Mouse (Mus musculus) thymus, postnatal 14 days (tissue): ENCODE results near the gene Akap2.
A peak's percentile ranks its signal among the peaks of the same experiment; 100 is the strongest.

Experiments used
- DNase-seq: peaks from one replicate; pipeline ENCODE4 v3.0.0; 2021

Gene Akap2

DNA sequence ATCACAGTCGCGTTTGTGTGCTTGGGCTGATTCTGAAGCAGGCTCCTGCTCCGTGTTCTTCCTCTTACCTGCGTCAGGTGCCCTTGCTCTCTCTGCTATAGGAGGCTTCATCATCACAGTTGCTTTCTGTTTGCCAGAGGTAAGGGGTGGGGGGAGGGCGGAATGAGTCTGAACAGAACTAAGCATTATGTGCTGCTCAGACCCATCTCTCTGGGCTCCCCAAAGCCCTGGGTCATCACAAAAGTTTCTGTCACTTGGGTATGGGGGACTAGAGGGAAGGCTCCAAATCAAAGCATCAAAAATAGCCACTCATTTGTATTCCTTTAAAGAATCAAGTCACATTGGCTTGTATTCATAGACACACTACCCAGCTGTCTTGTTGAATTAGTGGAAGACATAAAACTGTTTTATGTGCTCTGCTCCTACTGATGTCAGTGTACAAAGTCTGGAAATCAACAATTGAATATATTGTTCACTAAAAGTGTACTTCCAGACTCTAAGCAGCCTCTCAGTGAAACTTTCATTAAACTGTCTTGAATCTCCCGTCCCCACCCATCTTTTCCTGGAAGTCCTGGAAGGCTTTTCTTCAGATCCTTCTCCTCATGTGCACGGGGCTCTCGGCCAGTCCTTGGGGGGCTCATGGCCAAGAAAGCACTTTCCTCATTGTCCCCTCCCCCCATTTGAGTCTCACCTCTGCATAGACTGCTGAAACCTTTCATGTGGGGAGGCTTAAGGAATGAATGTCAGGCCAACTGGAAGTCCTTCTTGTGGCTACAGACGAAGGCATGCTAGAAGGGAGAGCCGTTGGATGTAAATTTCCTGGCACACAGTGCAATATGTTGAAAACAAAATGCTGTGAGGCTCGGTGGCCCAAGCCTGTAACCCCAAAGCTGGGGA lies 13.6 kb upstream of the Akap2 start:
- no peak for DNase-seq

DNA sequence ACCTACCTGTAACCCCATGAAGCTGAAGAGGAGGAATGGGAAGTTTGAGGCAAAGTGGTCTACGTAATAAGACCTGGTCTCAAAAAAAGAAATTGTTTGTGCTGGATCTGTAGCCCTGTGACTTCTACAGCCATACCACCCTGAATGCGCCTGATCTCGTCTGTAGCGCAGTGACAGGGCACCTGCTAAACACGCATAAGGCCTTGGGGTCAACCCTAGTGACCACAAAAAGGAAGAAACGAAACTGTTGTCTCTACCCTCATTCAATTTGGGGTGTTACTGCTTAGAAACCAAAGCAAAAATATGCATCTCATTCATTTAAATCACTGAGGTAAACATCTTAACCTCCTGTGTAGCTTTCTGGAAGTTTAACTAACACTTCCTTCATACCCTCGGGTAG lies 12.9 kb upstream of the Akap2 start:
- no peak for DNase-seq

DNA sequence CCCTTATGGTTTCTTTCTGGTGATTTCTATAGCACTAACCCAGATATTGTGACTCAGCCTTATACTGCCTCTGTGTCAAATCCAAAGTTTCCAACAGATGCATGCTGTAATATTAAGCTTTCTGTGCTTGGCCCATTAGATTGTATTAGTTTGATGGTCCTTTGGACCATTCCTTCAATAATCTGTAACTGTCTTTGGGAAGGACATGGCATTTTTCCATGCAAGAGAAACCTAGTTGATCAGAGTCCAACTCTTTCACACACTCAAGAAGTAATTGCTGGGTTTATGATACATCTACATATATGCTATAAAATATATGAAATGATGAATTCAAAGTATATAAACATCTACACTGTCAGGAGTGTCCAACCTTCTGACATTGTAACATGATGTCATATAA lies 1.6 kb upstream of the Akap2 start:
- DNase-seq = no peak

DNA sequence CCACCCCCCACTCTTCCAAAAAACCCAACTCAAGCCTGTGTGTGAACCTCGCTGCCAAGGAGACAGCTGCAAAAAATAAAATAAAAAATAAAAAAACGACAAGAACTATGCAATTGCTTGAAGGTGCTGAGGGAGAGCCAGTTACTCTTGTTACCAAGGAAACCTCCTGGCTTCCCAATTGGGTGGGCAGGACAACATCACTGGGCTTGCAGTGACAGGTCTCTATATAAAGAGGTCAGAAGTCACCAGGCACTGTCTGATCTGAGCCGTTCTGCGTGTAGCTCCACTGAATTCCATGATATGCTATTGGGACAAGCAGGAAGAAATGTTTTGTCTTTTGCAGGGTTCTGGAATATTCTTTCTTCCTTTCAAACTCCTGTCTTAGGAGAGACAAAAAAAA lies 722 bp upstream of the Akap2 start:
- no peak for DNase-seq

DNA sequence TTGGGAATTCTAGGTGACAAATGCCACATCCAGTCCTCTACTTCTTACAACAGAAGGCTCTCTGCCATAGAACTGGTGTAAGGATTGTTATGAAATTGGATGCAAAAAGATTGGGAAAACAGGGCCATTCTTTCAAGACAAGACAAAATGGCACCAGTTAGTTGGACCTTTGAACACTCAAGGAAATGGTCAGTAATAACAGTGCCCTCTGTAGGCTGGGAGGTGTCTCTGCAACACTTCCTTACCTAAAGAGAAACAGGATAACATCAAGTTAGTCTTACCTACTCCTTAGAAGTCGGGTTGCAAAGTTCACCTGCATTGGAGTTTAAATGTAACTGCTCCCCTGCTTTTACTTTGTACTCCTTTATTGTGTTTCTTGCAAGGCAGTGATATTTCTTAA lies 1.9 kb downstream of the Akap2 start:
- DNase-seq = no peak

DNA sequence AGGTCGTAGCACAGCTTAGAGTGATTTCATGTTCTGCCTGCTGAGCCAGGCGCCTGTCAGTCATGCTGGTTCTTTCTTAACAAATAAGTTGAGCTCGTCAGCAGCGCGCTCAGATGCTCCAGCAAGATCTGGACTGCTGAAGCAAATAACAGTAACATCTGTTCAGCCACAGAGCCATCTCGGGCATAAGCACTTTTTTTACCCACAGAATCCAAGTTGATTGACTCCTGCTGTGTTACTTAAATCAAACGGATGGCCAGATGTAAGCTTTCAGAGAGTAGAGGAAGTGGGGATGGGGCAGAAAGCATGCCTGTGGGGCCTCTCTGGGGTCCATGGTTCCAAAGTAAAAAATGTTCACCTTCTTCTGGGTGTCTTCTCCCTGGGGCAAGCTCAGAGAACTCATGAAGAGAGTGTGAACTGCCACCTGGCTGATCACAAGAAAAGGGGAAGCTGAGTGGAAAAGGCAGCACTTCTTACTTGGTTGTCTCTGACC lies 3.5 kb downstream of the Akap2 start:
- peak; percentile 56 for DNase-seq

DNA sequence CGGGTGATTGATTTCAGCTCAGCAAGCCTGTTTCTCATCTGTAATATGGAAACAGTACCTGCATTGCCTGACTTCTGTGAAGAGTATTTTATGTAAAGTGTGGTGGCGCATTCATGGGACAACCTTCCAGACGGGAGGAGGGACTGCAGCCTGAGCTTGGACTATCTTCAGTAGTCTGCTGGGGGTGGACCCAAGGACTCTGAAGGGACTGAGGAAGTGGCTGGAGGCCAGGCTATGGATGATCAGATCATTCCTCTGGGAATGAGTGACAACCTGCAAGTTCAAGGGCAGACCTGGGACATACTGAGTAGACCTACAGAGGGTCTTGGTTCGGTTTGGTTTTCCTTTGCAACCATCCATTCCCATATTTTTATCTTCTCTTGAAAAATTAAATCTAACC lies 4.8 kb downstream of the Akap2 start:
- DNase-seq = no peak

DNA sequence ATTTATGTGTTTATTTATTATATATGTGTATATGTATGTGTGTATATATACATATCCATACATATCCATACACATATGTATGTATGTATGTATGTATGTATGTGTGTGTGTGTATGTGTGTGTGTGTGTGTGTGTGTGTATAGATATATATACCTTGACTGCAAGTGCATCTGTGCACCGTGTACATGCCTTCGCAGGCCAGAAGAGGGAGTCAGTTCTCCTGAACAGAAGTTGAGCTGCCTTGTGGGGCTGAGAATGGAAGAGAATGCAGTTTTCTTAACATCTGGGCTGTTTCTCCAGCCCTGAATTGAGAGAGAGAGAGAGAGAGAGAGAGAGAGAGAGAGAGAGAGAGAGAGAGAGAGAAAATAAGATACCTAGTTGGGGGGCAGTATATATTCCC lies 6.2 kb downstream of the Akap2 start:
- DNase-seq = peak; percentile 53

DNA sequence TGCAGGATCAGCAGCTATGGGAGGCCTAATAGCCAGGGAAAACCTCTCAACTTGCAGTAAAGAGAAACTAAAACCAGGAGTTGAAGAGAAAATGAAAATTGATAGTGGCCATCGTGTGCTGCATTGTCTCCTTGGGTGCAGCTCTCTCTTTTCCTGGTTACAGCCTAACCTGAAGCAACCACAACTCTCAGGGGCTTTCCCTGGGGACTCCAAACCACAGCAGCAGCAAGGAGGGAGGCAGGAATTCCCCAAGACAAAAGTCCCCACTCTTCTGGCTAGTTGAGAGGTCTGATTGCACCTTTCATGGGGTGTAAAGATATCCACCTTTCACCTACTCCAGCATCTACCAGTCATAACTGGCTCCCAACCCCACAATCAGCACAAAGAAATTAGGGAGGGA lies 8.1 kb downstream of the Akap2 start:
- DNase-seq = no peak

DNA sequence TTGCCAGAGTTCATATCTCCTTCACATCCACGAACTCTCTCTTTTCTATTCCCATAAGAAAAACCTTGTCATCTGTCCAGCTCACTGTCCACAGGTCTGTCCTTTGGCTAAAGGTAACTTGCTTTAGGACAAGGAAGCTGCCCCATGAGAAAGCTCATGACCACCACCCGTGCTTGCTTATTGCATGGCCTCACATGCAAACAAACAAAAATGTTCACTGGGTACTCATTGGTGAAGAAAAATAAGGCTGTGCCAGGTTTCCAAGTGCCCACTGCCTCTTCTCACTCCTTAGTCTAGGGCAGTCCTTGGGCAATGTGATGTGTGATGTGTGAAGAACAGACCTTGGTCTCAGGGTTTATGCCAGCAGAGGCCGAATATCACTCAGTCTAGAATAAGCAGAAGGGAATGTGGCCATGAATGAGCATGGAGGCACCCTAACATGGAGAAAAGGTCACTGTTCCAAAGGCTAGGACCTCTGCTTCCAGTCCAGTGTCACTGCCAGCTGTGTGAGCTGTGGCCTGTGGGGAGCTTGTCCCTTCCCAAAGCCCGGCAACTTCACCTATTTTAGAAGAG lies 11.2 kb downstream of the Akap2 start:
- DNase-seq = no peak

DNA sequence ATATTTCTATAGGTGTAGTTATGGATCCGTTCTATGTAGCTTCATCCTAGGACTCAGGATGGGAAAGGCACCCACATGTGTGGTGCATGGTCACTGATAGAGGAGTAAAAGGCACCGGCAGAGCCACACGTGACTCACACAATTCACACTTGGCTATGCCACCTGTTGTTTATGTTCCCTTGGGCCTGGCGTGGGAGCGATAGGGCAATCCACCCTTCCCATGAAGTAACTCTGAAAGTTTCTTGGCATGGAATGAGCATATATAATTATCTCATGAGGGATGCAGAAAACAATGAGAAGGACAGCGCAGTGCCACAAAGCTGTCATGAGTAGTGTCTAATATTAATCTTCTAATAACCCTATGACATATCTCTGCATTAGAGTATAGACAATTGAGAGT lies 12.6 kb downstream of the Akap2 start:
- DNase-seq = no peak

DNA sequence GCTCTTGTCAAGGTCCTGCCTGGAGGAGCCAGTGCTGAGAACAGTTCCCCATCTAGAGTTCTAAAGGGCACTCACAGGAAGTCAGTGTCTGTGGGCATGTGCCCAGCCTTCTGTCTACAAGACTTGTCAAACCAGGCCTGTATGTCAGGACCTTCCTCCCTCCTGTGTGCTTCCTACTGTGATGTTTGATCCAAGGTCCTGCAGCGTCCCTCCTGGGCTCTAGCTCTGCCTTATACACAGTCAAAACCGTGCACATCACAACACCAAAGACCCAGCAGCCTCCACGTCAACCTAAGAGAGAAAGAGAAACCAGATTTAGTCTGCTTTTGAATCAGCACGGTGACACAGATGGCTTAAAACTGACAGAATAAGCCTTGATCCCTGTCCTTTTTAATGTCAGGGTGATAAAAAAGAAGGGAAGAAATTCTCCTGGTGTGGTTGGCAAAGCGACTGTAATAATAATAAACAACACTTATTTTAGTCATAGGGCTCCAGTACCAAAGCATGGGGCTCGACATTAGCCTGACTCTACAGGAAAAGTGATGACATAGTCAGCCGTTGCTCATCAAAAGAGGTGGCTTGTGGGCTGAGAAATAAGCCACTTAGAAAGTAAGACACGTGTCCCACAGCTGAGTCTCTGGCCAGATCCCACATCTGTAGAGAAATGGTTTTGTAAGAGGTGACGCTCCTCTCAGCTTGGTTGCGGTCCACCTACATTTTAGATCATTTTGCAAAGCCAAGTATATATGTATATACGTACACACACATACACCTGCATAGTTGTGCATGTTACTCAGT lies 13.5 kb downstream of the Akap2 start:
- DNase-seq = no peak

DNA sequence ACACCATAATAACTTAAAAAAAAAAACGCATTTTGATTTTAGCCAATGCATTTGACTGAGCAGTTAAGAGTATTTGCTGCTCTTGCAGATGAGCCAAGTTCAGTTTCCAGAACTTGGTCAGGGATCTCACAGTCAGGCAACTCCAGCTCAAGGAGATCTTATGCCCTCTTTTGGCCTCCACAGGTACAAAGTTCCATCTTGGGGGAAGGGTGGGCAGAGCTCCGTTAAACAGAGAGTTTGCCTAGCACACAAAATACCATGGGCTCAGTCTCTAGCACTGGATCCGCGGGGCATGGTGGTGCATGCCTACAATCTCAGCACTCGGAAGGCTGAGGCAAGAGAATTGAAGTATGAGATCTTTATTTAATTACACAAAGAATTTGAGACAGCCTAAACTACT lies 14.9 kb downstream of the Akap2 start:
- DNase-seq = no peak

DNA sequence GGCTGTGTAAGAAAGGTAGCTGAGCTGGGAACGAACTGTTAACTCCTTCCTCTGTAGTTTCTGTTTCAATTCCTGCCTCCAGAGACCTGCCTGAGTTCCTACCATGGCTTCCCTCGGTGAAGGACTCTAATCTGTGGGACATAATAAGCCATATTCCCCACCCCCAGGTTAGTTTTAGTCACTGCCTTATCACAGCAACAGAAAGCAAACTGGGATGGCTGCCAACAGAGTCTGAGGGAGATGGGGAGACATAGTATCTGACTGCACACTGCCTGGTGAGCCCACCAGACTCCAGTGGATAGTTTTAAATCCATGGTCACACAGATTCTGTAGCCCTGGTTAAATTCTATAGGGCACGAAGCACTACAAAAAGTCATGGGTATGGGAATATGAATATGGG lies 16.0 kb downstream of the Akap2 start:
- no peak for DNase-seq

DNA sequence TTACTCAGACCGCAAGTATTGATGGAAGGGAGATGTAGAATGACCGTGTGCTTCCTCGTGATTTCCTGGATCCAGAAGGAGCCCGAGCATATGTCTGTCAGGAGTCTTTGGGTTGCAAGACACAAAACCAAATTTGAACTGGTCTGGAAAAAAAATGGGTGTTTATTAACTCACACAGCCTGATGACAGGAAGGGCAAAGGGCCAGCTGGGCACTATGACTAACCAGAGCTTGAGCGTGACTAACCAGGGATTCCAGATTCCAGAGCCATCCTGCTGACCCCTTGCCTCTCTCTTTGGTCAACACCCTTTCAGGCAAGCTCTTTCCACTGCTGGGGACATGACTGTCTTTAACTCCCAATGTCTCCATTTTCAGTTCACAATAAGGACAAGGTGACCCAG lies 18.0 kb downstream of the Akap2 start:
- no peak for DNase-seq

DNA sequence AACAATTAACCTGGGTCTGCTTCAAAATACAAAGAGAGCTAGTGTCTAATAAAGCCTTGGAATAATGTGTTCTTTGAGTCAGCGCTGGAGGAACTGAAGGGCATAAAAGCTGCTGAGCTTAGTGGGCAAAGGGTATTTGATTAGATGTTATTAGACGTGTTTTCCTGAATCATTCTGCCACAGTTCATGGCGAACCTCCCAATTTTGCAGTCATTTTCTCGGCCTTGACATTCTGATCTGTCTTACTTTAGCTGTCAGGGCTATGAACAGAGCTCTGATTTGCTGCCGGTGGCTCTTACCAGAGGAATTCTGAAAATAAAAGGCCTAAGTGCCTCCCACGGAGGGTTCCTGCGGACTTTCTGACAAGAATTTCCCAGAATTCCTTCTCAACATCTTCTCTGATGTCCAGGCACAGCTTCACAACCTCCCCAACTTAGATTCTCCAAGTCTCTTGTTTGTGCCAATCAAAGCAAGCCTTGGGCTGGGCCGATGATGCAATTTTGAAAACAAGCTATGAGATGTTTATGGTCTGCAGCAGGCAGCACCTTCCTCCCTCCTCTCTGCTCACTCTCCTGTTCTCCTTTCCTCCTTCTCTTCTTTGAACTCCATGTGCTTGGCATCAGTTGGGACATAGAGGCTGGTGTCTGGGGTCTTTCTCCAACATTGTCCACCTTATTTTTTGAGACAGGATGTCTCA lies 21.5 kb downstream of the Akap2 start:
- DNase-seq = no peak

DNA sequence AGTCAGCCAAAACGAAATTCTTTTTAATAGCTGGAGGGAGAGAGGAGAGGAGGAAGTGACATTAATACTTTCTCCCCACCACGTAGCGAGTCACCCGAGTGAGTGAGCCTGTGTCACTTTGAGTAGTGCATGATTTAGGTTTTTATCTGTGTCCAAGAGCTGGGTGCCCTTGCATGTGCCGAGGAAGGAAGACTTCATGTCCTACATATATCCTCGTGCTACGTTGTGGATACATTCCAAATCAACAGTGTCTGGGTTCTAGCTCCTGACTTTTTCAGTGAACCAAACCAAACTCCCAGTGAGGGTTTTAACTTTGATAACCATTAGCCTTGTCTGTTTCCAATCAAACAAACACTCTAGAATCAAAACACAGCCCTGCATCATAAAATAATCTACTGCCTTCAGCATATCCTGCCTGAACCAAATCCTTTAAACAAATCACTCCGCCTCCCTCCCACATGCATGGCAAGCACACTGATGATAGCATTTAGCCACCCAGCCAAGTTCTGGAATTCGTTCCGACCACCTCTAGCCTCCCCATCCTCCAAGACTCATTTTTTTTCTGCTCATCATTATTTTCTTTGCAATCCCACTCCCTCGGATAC lies 26.0 kb downstream of the Akap2 start:
- no peak for DNase-seq

DNA sequence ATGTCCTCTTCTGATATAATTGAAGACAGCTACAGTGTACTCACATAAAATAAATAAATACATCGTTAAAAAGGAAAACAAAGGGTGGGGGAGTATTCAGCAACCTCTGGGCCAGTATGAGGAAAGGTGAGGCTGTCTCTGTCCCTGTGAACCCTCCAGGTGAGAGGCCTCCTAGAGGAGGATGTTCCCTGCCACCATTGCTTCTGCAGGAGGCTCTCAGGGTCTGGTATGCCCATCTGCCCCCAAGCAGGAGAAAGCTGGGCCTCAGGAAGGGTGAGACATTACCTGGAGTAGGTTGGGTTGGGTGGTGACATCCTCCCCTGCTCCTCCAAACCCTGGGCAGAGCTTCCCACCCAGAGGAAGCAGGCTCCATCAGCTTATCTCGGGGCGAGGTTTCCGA lies 33.2 kb downstream of the Akap2 start:
- DNase-seq = no peak

DNA sequence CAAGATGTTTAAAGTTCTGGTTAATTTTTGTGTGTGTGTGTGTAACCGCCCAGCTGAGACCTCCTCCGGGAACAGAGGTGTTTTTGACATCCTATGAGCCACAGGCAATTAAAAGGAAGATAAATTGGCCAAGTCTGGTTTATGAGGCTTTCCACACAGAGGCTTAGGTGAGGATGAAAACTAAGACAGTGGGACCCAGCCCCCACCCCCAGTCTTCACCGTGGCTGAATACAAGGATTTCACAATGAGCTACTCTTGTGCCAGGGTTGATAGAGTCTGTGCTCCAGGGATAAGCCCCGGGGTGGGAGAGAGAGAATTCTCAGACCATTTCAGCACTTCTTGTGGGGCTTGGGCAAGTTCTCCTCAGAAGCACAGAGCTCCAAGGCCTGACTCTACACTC lies 33.6 kb downstream of the Akap2 start:
- no peak for DNase-seq

DNA sequence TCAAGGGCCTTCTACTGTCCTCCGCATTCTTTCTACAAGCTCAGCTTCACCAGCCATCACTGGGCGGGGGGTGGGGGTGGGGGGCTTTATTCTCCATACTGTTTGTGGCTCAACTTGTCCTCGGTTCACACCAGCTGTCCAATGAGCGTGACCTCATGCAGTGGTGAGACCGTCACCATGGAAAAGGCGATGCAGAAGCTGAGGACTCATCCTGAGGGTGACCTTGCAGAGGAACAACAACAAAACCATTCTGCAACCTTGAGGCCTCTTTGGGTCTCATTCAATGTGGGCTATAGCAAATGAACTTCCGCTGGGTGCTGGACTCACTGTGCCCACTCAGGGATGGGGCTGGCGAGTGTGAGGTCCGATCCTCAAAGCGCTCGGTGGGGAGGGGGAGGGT lies 34.1 kb downstream of the Akap2 start:
- DNase-seq = no peak

DNA sequence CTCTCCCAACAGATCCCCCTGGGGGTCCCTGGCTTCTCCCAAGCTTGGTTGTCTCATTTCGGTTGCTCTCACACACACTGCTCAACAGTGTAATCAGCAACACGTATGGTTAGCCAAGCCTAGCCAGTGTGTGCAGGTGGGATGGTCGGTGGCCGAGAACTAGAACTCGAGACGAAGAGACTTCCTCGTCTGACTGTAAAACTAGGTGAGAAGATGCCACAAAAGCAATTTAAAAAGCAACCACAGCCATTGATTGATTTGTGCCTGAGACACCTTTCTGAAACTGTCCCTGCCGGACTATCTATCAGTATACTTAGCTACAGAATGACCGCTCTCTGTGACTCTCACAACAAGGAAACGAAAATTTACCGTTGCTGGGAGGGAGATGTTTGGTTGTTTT lies 37.6 kb downstream of the Akap2 start:
- DNase-seq = no peak

DNA sequence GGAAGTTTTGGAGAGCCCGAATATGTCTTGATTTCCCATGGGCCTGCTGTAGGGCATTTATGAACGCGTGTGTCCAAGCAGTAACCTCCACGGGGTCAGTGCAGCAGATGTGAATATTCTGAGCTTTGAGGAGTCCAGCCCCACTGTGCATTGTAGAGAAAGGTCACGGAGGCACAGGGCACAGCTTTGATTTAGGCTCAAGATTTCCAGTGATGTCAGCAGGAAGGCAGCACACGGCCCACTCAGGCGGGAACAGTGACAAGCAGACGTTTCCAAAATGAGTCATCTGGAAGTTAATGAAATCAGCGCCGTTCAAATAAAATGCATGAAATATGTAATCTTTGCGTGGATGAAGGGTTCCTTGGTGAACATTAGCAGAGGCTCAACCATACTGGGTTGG lies 40.5 kb downstream of the Akap2 start:
- DNase-seq = no peak

DNA sequence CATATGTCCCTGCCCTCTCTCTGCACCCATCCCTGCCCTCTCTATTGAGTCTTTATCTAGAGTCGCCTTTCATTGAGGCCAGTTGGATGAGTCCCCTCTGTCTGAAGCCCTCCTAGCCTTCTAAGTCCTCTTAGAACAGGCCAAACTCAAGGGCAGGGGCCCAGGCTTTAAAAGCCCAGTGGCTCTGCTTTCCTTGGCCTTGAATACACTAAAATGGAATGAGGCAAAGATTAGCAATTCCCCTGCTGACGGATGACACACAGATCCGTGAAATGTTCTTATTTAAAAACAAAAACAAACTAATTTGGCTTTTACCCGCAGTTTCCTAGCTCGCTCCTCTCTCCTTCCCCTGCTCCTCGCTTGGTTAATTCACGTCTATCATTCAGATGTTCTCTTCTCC lies 45.0 kb downstream of the Akap2 start:
- DNase-seq = no peak
